Mouse (Mus musculus) kidney, adult 2 months (tissue): ENCODE measurements around the gene Tmem212.

Experiments
- CTCF ChIP-seq: fragments of 200-500 bp; conservative IDR thresholded peaks from 2 replicates; pipeline ENCODE4 v1.5.1; 2011; ENCODE audit warnings: low read depth, mild to moderate bottlenecking, control low read depth, low read length, moderate library complexity, mixed read lengths; ENCODE audit not compliant: insufficient read depth, insufficient read length
- POLR2A ChIP-seq: fragments of 200-500 bp; IDR thresholded peaks from one replicate; pipeline ENCODE4 v1.6.1; 2011; ENCODE audit warnings: low read depth, low read length, control low read depth

- TF ChIP-seq POLR2A: no peak
- no peak for TF ChIP-seq CTCF
These were observed 23.7 kb downstream of the Tmem212 start for GRCm38 (mm10) chr3:27872429-27872828.
